Mouse (Mus musculus) central nervous system, embryonic 11.5 days (tissue): ENCODE measurements around the gene Flvcr2. TPM values are rescaled to one million over a fixed set of nuclear protein-coding genes. Genes with fewer than 3 reads are reported as not detected.

ENCODE experiments used
- polyA plus RNA-seq: library from polyadenylated mRNA; depleted of rRNA; stranded (reverse); fragments of >200 nt; gene quantifications from 2 replicates; pipeline ENCODE4 v1.2.3, GENCODE M21; 2012; rRNA removed

The Flvcr2 gene
- 0.97 and 1.3 TPM in 2 replicates for polyA plus RNA-seq

DNA sequence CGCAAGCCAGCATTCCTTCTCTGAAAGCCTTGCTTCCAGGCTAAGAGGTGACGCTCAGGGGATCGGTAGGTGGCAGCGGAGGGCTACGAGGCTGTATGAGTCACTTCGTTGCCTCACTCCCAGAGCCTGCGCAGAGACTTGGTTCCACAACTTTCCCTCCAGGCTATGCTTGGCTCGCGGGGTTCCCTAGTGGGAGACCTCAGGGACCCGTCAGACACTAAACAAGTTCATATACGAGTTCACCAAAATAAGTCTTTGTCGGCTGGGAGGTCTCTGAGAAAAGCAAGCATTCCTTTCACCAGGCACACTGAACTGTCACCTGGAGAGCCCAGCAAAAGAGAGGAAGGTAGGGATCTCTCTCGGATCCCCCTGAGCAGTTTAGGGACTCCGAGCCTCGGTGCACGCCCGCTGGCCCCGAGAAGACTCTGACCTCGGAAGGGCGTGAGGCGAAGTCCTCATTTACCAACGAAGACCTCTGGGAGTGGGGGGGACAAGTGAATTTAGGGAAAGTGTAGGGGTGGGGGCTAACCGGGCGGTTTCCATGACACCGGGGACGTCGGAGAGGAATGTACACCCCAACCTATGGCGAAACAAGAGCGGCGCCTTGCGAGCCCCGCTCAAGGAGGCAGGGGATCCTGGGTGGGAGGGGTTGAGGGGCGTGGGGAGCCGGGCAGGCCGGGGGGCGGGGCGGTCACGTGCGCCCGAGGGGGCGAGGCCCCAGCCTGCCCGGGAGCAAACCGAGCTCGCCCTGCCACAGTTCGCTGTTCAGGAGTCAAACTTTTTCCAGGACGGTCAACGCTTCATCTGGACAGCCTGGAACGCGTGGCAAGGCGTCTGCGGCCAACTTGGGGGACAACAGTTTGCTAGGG is at the start of gene Flvcr2:
Gene Flvcr2 (plus strand): TSS at position 713 of the 869 bp plus-strand sequence.

DNA sequence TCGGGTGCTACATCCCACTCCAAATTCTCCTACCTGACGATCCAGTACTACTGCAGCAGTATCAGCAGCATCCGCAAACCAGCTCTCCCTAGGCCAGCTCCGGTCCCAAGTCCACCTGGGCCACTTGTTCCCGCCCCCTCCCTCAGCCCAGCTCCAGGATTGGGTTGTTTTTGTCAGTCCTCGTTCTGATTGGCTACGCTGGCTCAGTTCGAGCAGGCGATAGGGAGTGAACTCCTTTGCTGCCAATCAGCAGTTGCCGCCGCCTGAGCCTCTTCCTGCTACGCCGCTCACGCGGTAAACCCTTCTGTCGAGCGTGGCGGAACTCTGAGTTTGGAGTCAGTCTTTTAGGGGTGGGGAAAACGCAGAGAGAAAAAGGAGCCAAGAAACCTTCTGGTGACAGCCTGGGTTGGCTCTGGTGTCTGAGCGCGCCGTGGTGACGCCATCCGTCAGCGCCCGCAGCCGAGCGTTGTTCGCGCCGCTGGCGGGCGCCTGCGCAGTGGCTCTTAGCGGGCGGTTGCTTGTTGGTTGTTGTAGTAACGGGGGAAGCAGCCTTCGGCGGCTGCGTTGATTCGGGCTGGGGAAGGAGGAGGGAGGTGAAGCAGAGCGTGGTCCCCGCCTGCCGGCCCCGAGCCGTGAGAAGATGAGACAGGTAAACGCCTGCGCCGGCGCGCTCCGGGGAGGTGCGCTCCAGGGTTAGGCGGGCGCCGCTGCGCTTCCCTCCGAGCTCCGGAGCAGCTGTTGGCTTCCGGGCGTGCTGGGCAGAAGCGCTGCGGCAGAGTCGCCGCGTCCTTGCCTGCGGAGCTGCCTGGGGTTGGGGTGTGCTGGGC is 78.3 kb downstream of the Flvcr2 start, which contains the start of the genes Erg28 and Ttll5:
Gene Erg28 (minus strand): TSS at position 113 of the 827 bp plus-strand sequence.
Gene Ttll5 (plus strand): TSS at position 222 of the 827 bp plus-strand sequence.

Other genes starting within 250 kb of the Flvcr2 start
- 8.2 and 8.7 TPM in 2 replicates for gene Jdp2, start 147.5 kb upstream of the Flvcr2 start, polyA plus RNA-seq
- 1.8 and 2.6 TPM in 2 replicates for gene Batf, start 59.9 kb upstream of the Flvcr2 start, polyA plus RNA-seq
- gene Erg28, start 78.0 kb downstream of the Flvcr2 start, polyA plus RNA-seq: 32.0 and 61.3 TPM in 2 replicates
- gene Ttll5, start 78.1 kb downstream of the Flvcr2 start, polyA plus RNA-seq: 13.3 and 15.4 TPM in 2 replicates